9 mouse cellular contexts compared by ENCODE assay signal in the genomic region with DNA sequence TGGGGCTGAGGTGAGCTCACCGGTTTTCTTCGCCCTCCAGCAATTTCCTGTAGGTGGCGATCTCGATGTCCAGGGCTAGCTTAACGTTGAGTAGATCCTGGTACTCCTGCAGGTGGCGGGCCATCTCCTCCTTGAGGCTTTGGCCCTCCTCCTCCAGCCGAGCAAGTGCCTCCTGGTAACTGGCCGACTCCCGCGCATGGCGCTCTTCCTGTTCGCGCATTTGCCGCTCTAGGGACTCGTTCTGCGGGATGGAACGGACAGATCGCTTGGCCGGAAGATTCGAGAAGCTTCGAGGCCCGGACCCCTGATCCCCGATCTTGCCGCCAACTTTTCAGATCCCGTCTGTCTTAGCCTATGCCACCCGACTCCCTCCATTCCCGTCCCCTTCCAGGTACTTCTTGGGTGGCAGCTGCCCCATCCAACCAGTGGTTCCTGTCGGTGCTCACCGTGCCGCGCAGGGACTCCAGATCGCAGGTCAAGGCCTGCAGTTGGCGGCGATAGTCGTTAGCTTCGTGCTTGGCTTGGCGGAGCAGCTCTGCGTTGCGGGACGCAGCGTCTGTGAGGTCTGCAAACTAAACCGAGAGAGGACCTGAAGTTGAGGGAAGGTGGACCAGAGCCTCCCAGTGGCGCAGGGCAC. TPM values are rescaled to one million over a fixed set of nuclear protein-coding genes. Genes with fewer than 3 reads are reported as not detected.
DNase-seq lines count a peak whose midpoint lies in the region; ATAC-seq and TF ChIP-seq lines count a peak whose summit lies in the region.
"Had no signal": no experiment of that assay in that cellular context is flagged by ENCODE, and none has a peak within 500 bp of the region (broad histone marks: within the 10 kb centered on the region; RNA-seq: fewer than 3 reads in every experiment).

No protein-coding gene starts in this region.

- peak; percentile 73 for ATAC-seq in liver, embryonic 11.5 days (replicated peaks; ENCODE audit: low FRiP score)
- peak; percentile 52 for ATAC-seq in monocyte, adult 5-6 weeks (replicated peaks; ENCODE audit: insufficient number of reproducible peaks, low FRiP score, low TSS enrichment, poor library complexity, severe bottlenecking)
- ATAC-seq in stomach, postnatal 0 days (ENCODE audit: low FRiP score, low TSS enrichment) = peak; percentile 91
- ATAC-seq: Patski had no signal

- H3K4me1 ChIP-seq in liver, embryonic 11.5 days (replicated peaks; ENCODE audit: control insufficient read depth, insufficient read depth, low read length) = peaks cover 21% of the 10 kb centered on the region
- no peaks in the 10 kb centered on the region for H3K4me1 ChIP-seq in stomach, postnatal 0 days (replicated peaks; ENCODE audit: control insufficient read depth, insufficient read depth)

- no peaks in the 10 kb centered on the region for H3K9me3 ChIP-seq in liver, embryonic 11.5 days (ENCODE audit: control insufficient read depth, low read length)
- H3K9me3 ChIP-seq in stomach, postnatal 0 days (ENCODE audit: control insufficient read depth, low read length) = no peaks in the 10 kb centered on the region

- WGBS in liver, embryonic 11.5 days = 5% methylated on average over 43 of the region's 43 CpGs
- 3% methylated on average over 43 of the region's 43 CpGs for WGBS in stomach, postnatal 0 days

- peaks cover 43% of the 10 kb centered on the region for H3K27me3 ChIP-seq in liver, embryonic 11.5 days (replicated peaks; ENCODE audit: control insufficient read depth, insufficient read depth, low read length)
- no peaks in the 10 kb centered on the region for H3K27me3 ChIP-seq in stomach, postnatal 0 days (ENCODE audit: control insufficient read depth, insufficient read depth, low read length)
- H3K27me3 ChIP-seq: Patski had no signal

- TF ChIP-seq EP300 in stomach, postnatal 0 days (optimal IDR thresholded peaks at IDR 0.05) = no peak

- peak overlapping the region; percentile 75 for H3K9ac ChIP-seq in liver, embryonic 11.5 days (ENCODE audit: low read depth, low read length)
- H3K9ac ChIP-seq in stomach, postnatal 0 days (ENCODE audit: low read length) = peak overlapping the region; percentile 61

- H3K36me3 ChIP-seq in liver, embryonic 11.5 days (ENCODE audit: control insufficient read depth, insufficient read depth, low read length) = no peaks in the 10 kb centered on the region
- H3K36me3 ChIP-seq in stomach, postnatal 0 days (ENCODE audit: control insufficient read depth, insufficient read depth, low read length) = no peaks in the 10 kb centered on the region

- peak overlapping the region; percentile 26 for H3K4me3 ChIP-seq in left cerebral cortex, adult 2 months
- H3K4me3 ChIP-seq in liver, embryonic 11.5 days (ENCODE audit: low read depth, low read length) = peak overlapping the region; percentile 53
- peak overlapping the region; percentile 41 for H3K4me3 ChIP-seq in stomach, postnatal 0 days (ENCODE audit: low read depth, low read length)

- H3K4me2 ChIP-seq in liver, embryonic 11.5 days = peak overlapping the region; percentile 84
- peak overlapping the region; percentile 71 for H3K4me2 ChIP-seq in stomach, postnatal 0 days (replicated peaks; ENCODE audit: low read depth)

- no peak overlapping the region for H3K27ac ChIP-seq in left cerebral cortex, adult 2 months
- H3K27ac ChIP-seq in liver, embryonic 11.5 days (ENCODE audit: low read depth, low read length) = peak overlapping the region; percentile 34; the same call in 1 of the 2 replicates
- no peak overlapping the region for H3K27ac ChIP-seq in stomach, postnatal 0 days (replicated peaks)

- DNase-seq in left cerebral cortex, adult 2 months (ENCODE audit: extremely low spot score in 1 of 2, low spot score in 2 of 2) = no peak
- DNase-seq in left cerebral cortex, adult 8-10 months (ENCODE audit: low spot score in 2 of 2) = no peak
- peak; percentile 69 to 70 for DNase-seq in cerebellum, postnatal 36 days
- DNase-seq in gastrocnemius, postnatal 14 days = peak; percentile 67
- DNase-seq in hindlimb bud, embryonic 11.5 days (ENCODE audit: extremely low spot score, low read depth, low spot score) = peak; percentile 46
- peak; percentile 68 for DNase-seq in liver, embryonic 11.5 days (ENCODE audit: low spot score)
- peak; percentile 89 for DNase-seq in stomach, postnatal 0 days (ENCODE audit: low spot score)

- peak; percentile 65 for TF ChIP-seq CTCF in left cerebral cortex, adult 2 months (IDR thresholded peaks at IDR 0.05)
- peak; percentile 94 for TF ChIP-seq CTCF in stomach, postnatal 0 days (IDR thresholded peaks at IDR 0.05; ENCODE audit: low read depth)

- intact Hi-C loops in left cerebral cortex, adult 2 months (cut with DNase I) = no loop called here
- intact Hi-C loops in gastrocnemius, postnatal 14 days (cut with DNase I; ENCODE audit: low total_unique reads) = no loop called here

RNA-seq across cellular contexts. Expression of a gene that starts 7.6 kb away (rescaled TPM):
- total RNA-seq in left cerebral cortex, adult 2 months (2021) = 100 to 1,000 TPM; 111 to 120 TPM
- 100 to 1,000 TPM; 134 to 920 (median 381) TPM for total RNA-seq in left cerebral cortex, adult 8-10 months (2022)
- under 1 TPM; 0.16 to 0.23 TPM for total RNA-seq in gastrocnemius, postnatal 14 days (2021)
- 2.4 and 2.8 TPM in 2 replicates for polyA plus RNA-seq in liver, embryonic 11.5 days (2014; fragmentation: Nextera tagmentation; extraction: Ambion mirVana)
- total RNA-seq in monocyte, adult 5-6 weeks (2017) = not detected in 3 replicates
- 0.68 and 1.1 TPM in 2 replicates for polyA plus RNA-seq in stomach, postnatal 0 days (2015; fragmentation: Nextera tagmentation; extraction: Ambion mirVana)

RNA-seq across cellular contexts. Expression of a gene that starts 8.2 kb away (rescaled TPM):
- not detected for total RNA-seq in left cerebral cortex, adult 2 months (2021)
- total RNA-seq in left cerebral cortex, adult 8-10 months (2022) = under 1 TPM in 3 of 4 experiments, not detected in 1; 0.23 to 0.70 (median 0.34) TPM
- not detected for total RNA-seq in gastrocnemius, postnatal 14 days (2021)
- not detected in 2 replicates for polyA plus RNA-seq in liver, embryonic 11.5 days (2014; fragmentation: Nextera tagmentation; extraction: Ambion mirVana)
- not detected in 3 replicates for total RNA-seq in monocyte, adult 5-6 weeks (2017)
- polyA plus RNA-seq in stomach, postnatal 0 days (2015; fragmentation: Nextera tagmentation; extraction: Ambion mirVana) = not detected in 2 replicates

RNA-seq across cellular contexts. Expression of a gene that starts 12.1 kb away (rescaled TPM):
- total RNA-seq in left cerebral cortex, adult 2 months (2021) = 1 to 10 TPM; 1.8 to 2.6 TPM
- 1 to 10 TPM; 2.1 to 3.6 (median 2.2) TPM for total RNA-seq in left cerebral cortex, adult 8-10 months (2022)
- total RNA-seq in gastrocnemius, postnatal 14 days (2021) = not detected
- 0.78 and 1.1 TPM in 2 replicates for polyA plus RNA-seq in liver, embryonic 11.5 days (2014; fragmentation: Nextera tagmentation; extraction: Ambion mirVana)
- not detected in 3 replicates for total RNA-seq in monocyte, adult 5-6 weeks (2017)
- polyA plus RNA-seq in stomach, postnatal 0 days (2015; fragmentation: Nextera tagmentation; extraction: Ambion mirVana) = 0.30 and 0.56 TPM in 2 replicates

RNA-seq across cellular contexts. Expression of a gene that starts 12.3 kb away (rescaled TPM):
- total RNA-seq in left cerebral cortex, adult 2 months (2021) = 100 to 1,000 TPM; 135 to 138 TPM
- total RNA-seq in left cerebral cortex, adult 8-10 months (2022) = 100 to 1,000 TPM; 114 to 136 (median 127) TPM
- total RNA-seq in gastrocnemius, postnatal 14 days (2021) = 10 to 100 TPM; 31.1 to 31.7 TPM
- 259 and 279 TPM in 2 replicates for polyA plus RNA-seq in liver, embryonic 11.5 days (2014; fragmentation: Nextera tagmentation; extraction: Ambion mirVana)
- 67.8 to 73.5 TPM (median 72.3 TPM) in 3 replicates for total RNA-seq in monocyte, adult 5-6 weeks (2017)
- 62.0 and 65.2 TPM in 2 replicates for polyA plus RNA-seq in stomach, postnatal 0 days (2015; fragmentation: Nextera tagmentation; extraction: Ambion mirVana)

RNA-seq across cellular contexts. Expression of a gene that starts 31.8 kb away (rescaled TPM):
- total RNA-seq in left cerebral cortex, adult 2 months (2021) = not detected
- total RNA-seq in left cerebral cortex, adult 8-10 months (2022) = under 1 TPM in 1 of 4 experiments, not detected in 3; 0.17 TPM
- total RNA-seq in gastrocnemius, postnatal 14 days (2021) = 1 to 10 TPM; 1.8 to 2.0 TPM
- 10.3 TPM in 2 replicates for polyA plus RNA-seq in liver, embryonic 11.5 days (2014; fragmentation: Nextera tagmentation; extraction: Ambion mirVana)
- 0.19 TPM in 1 of 3 replicates, not detected in the others for total RNA-seq in monocyte, adult 5-6 weeks (2017)
- 1.1 and 1.3 TPM in 2 replicates for polyA plus RNA-seq in stomach, postnatal 0 days (2015; fragmentation: Nextera tagmentation; extraction: Ambion mirVana)

Comparison
In these comparisons a context has a peak if more than half of its experiments do, and no peak if none do; other contexts are left out.
1. DNase-seq: peak in cerebellum, postnatal 36 days (2 of 2), gastrocnemius, postnatal 14 days (single experiment), hindlimb bud, embryonic 11.5 days (single experiment), liver, embryonic 11.5 days (single experiment) and stomach, postnatal 0 days (single experiment); none in left cerebral cortex, adult 2 months (0 of 2) and left cerebral cortex, adult 8-10 months (0 of 2).
2. RNA of a gene that starts 7.6 kb away (total RNA-seq): 134 to 920 TPM in left cerebral cortex, adult 8-10 months and 111 to 120 TPM in left cerebral cortex, adult 2 months; 0.16 to 0.23 TPM in gastrocnemius, postnatal 14 days and not detected in monocyte, adult 5-6 weeks; every median in the first group is over 10 times any median in the second.
3. Peak in every context shown above with its lines, with median percentiles within 50 percentile points of each other: H3K4me3 ChIP-seq and ATAC-seq.